20 mouse cellular contexts compared by ENCODE assay signal in the genomic region with DNA sequence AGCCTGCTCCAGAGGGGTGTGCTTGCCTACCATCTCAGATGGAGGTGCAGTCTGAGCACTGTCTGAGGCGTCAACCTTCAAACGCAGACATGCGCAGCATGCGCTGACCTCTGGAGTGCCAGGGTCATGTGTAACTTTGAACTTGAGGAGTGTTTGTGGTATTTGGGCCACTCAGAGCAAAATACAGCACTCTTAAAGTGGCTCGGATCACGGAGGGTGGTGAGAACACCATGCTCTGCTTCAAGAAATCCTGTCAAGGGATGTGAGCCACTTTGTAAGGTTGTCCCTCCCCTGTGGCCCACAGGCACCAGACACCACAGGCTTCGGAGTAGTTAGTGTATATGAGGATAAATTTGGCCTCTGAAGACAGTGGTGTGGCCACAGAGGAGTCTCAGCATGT. TPM values are rescaled to one million over a fixed set of nuclear protein-coding genes. Genes with fewer than 3 reads are reported as not detected.
DNase-seq lines count a peak whose midpoint lies in the region; ATAC-seq lines count a peak whose summit lies in the region.
"Had no signal": no experiment of that assay in that cellular context is flagged by ENCODE, and none has a peak within 500 bp of the region (broad histone marks: within the 10 kb centered on the region; RNA-seq: fewer than 3 reads in every experiment).

No protein-coding gene starts in this region.

- H3K27ac ChIP-seq in hindbrain, embryonic 15.5 days (replicated peaks): 0 out of 2 replicates have a peak overlapping the region, but pooled peaks have one; percentile 37
- H3K27ac ChIP-seq in neural tube, embryonic 15.5 days (replicated peaks): peak overlapping the region; percentile 83; the same call in 1 of the 2 replicates
- H3K27ac ChIP-seq: liver, embryonic 14.5 days; neural tube, embryonic 12.5 days had no signal

- no peak overlapping the region for H3K9ac ChIP-seq in hindbrain, embryonic 15.5 days
- H3K9ac ChIP-seq in neural tube, embryonic 15.5 days (replicated peaks): no peak overlapping the region
- H3K9ac ChIP-seq: liver, embryonic 14.5 days; neural tube, embryonic 12.5 days had no signal

- peaks cover 43% of the 10 kb centered on the region for H3K4me1 ChIP-seq in hindbrain, embryonic 15.5 days (replicated peaks)
- H3K4me1 ChIP-seq in neural tube, embryonic 15.5 days: peaks cover 45% of the 10 kb centered on the region

- no peaks in the 10 kb centered on the region for H3K27me3 ChIP-seq in hindbrain, embryonic 15.5 days
- no peaks in the 10 kb centered on the region for H3K27me3 ChIP-seq in neural tube, embryonic 15.5 days (replicated peaks)
- H3K27me3 ChIP-seq: megakaryocyte, embryonic 14.5 days; neural tube, embryonic 12.5 days had no signal

- no peaks in the 10 kb centered on the region for H3K9me3 ChIP-seq in hindbrain, embryonic 15.5 days
- no peaks in the 10 kb centered on the region for H3K9me3 ChIP-seq in neural tube, embryonic 15.5 days (replicated peaks)
- H3K9me3 ChIP-seq: megakaryocyte, embryonic 14.5 days; neural tube, embryonic 12.5 days had no signal

- no peak overlapping the region for H3K4me3 ChIP-seq in hindbrain, embryonic 15.5 days
- H3K4me3 ChIP-seq in neural tube, embryonic 15.5 days (replicated peaks): no peak overlapping the region
- H3K4me3 ChIP-seq: gastrocnemius, adult 2 months; layer of hippocampus, adult 2 months; megakaryocyte, embryonic 14.5 days; neural tube, embryonic 12.5 days had no signal

- DNase-seq in lung, adult 18-20 months: peak; percentile 48 to 69
- DNase-seq in lung, postnatal 10 days: no peak
- peak; percentile 7 for DNase-seq in thymus, postnatal 4 days
- DNase-seq in thymus, postnatal 0 days (ENCODE audit: low spot score): no peak
- DNase-seq in left cerebral cortex, adult 18-20 months (ENCODE audit: low spot score in 2 of 2): no peak
- DNase-seq in yolk sac, embryonic 10.5 days (ENCODE audit: low spot score): no peak
- DNase-seq: adrenal gland, postnatal 14 days; gastrocnemius, adult 2 months; heart, postnatal 36 days; kidney, adult 8-10 months; right cerebral cortex, adult 18-20 months had no signal

- H3K4me2 ChIP-seq in hindbrain, embryonic 15.5 days: no peak overlapping the region
- H3K4me2 ChIP-seq in neural tube, embryonic 15.5 days: no peak overlapping the region
- H3K4me2 ChIP-seq: neural tube, embryonic 12.5 days had no signal

- H3K36me3 ChIP-seq in hindbrain, embryonic 15.5 days: no peaks in the 10 kb centered on the region
- no peaks in the 10 kb centered on the region for H3K36me3 ChIP-seq in neural tube, embryonic 15.5 days
- H3K36me3 ChIP-seq: neural tube, embryonic 12.5 days had no signal

- ATAC-seq in hindbrain, embryonic 15.5 days (ENCODE audit: low FRiP score, low read depth): no peak
- ATAC-seq in neural tube, embryonic 15.5 days (ENCODE audit: low FRiP score): no peak

- 92% methylated on average over 7 of the region's 7 CpGs for WGBS in hindbrain, embryonic 15.5 days
- 98% methylated on average over 7 of the region's 7 CpGs for WGBS in neural tube, embryonic 15.5 days

RNA-seq across cellular contexts. Expression of gene Zfp957, which starts 42.3 kb away (rescaled TPM):
- not detected in 2 replicates for polyA plus RNA-seq in thymus, postnatal 0 days (2015; fragmentation: Nextera tagmentation; extraction: Ambion mirVana)
- not detected in 2 replicates for polyA plus RNA-seq in hindbrain, embryonic 15.5 days (2015; fragmentation: Nextera tagmentation; extraction: Ambion mirVana)
- not detected in 2 replicates for polyA plus RNA-seq in neural tube, embryonic 15.5 days (2015; fragmentation: Nextera tagmentation; extraction: Ambion mirVana)
- not detected for total RNA-seq in left cerebral cortex, adult 18-20 months (2021)
- total RNA-seq: adrenal gland, postnatal 14 days; ES-E14; gastrocnemius, adult 2 months; heart, postnatal 36 days; layer of hippocampus, adult 2 months had no signal
- polyA plus RNA-seq: C2C12; liver, embryonic 14.5 days; neural tube, embryonic 12.5 days; spleen, adult 2 months had no signal

Comparison
In these comparisons a context has a peak if more than half of its experiments do, and no peak if none do; other contexts are left out.
1. DNase-seq: peak in lung, adult 18-20 months (2 of 2) and thymus, postnatal 4 days (single experiment); none in lung, postnatal 10 days (single experiment), thymus, postnatal 0 days (single experiment), left cerebral cortex, adult 18-20 months (0 of 2) and yolk sac, embryonic 10.5 days (single experiment).